Mouse (Mus musculus) forebrain, embryonic 11.5 days (tissue): ENCODE data around the gene Efcab11. TPM values are rescaled to one million over a fixed set of nuclear protein-coding genes. Genes with fewer than 3 reads are reported as not detected.

Source experiments
- ATAC-seq: fragments of 200-750 bp; cut with Nextera tagmentation; replicated peaks from 2 replicates; pipeline ENCODE4 v1.8.0; 2017; ENCODE audit warnings: moderate TSS enrichment; ENCODE audit not compliant: low FRiP score
- DNase-seq: peaks from one replicate; pipeline ENCODE4 v3.0.0-alpha.2; 2017; ENCODE audit warnings: low spot score
- H3K27ac ChIP-seq: fragments of 300-500 bp; sonication (generic); 2 replicates; pipeline ENCODE4 v1.5.1; 2014; ENCODE audit warnings: low read depth, low read length
- H3K27me3 ChIP-seq: fragments of 300-500 bp; sonication (generic); 2 replicates; pipeline ENCODE4 v1.6.1; 2014; ENCODE audit warnings: mild to moderate bottlenecking, low read length, mixed read lengths; ENCODE audit not compliant: control insufficient read depth, insufficient read depth
- H3K36me3 ChIP-seq: fragments of 300-500 bp; sonication (generic); 2 replicates; pipeline ENCODE4 v1.6.1; 2014; ENCODE audit warnings: mild to moderate bottlenecking, low read length, moderate library complexity, mixed read lengths; ENCODE audit not compliant: control insufficient read depth, insufficient read depth
- H3K4me1 ChIP-seq: fragments of 300-500 bp; sonication (generic); replicated peaks from 2 replicates; pipeline ENCODE4 v1.6.1; 2014; ENCODE audit warnings: low read length, mixed read lengths; ENCODE audit not compliant: control insufficient read depth, insufficient read depth
- H3K4me2 ChIP-seq: fragments of 300-500 bp; sonication (generic); 2 replicates; pipeline ENCODE4 v1.6.1; 2014; ENCODE audit warnings: low read depth, mild to moderate bottlenecking, low read length, moderate library complexity, mixed read lengths; ENCODE audit not compliant: severe bottlenecking
- H3K4me3 ChIP-seq: fragments of 300-500 bp; sonication (generic); 2 replicates; pipeline ENCODE4 v1.5.1; 2014; ENCODE audit warnings: low read depth, low read length
- H3K9ac ChIP-seq: fragments of 300-500 bp; sonication (generic); 2 replicates; pipeline ENCODE4 v1.6.1; 2014; ENCODE audit warnings: low read length
- H3K9me3 ChIP-seq: fragments of 300-500 bp; sonication (generic); 2 replicates; pipeline ENCODE4 v1.6.1; 2016; ENCODE audit warnings: low read length, mixed read lengths; ENCODE audit not compliant: control insufficient read depth
- WGBS: fragments of 180-500 bp; shearing (Covaris S2); extraction: QIAGEN DNeasy Blood & Tissue Kit; methylation state at CpG from one replicate; pipeline ENCODE4 v1.1.7; 2014; 5-methylcytosine and 5-hydroxymethylcytosine counted together
- polyA plus RNA-seq: library from polyadenylated mRNA; unstranded; fragments of >200 nt; fragmentation: Nextera tagmentation; extraction: Ambion mirVana; gene quantifications from 2 replicates; pipeline ENCODE4 v1.2.1, GENCODE M21; 2014

Gene Efcab11
- polyA plus RNA-seq, 1 experiment from 2014 or later, result 25.9 TPM

- no peaks in the 10 kb centered on the region; the same call in 1 of the 2 replicates for H3K36me3 ChIP-seq
- DNase-seq (no peak), ATAC-seq (no peak)
- WGBS, result 92% methylated on average over 3 of the region's 3 CpGs
- no peaks in the 10 kb centered on the region for H3K9me3 ChIP-seq
- no peak overlapping the region for H3K4me3 ChIP-seq
- H3K27ac ChIP-seq, result no peak overlapping the region
- H3K4me2 ChIP-seq, result no peak overlapping the region
- H3K9ac ChIP-seq, result no peak overlapping the region
- no peaks in the 10 kb centered on the region for H3K27me3 ChIP-seq
- H3K4me1 ChIP-seq, result peaks cover 8% of the 10 kb centered on the region; the same call in 1 of the 2 replicates
Observed at GRCm38 (mm10) chr12:99919636-99920035, 35.4 kb upstream of the Efcab11 start.

- DNase-seq (no peak), ATAC-seq (no peak)
- Histone ChIP-seq H3K27me3 (no peaks in the 10 kb centered on the region), H3K36me3 (no peaks in the 10 kb centered on the region; the same call in none of the 2 replicates), H3K27ac (no peak overlapping the region), H3K4me1 (peaks cover 3% of the 10 kb centered on the region; the same call in 1 of the 2 replicates), H3K9me3 (no peaks in the 10 kb centered on the region), H3K9ac (no peak overlapping the region), H3K4me2 (no peak overlapping the region), H3K4me3 (no peak overlapping the region)
- 91% methylated on average over 15 of the region's 15 CpGs for WGBS
Observed at GRCm38 (mm10) chr12:99917800-99918427, 33.7 kb upstream of the Efcab11 start.

GRCm38 (mm10) chr12:99911466-99911865, 27.2 kb upstream of the Efcab11 start:
- no peaks in the 10 kb centered on the region; the same call in none of the 2 replicates for H3K36me3 ChIP-seq
- ATAC-seq (no peak), DNase-seq (no peak)
- H3K27ac ChIP-seq, result no peak overlapping the region
- WGBS, result 87% methylated on average over 12 of the region's 12 CpGs
- no peak overlapping the region for H3K9ac ChIP-seq
- no peaks in the 10 kb centered on the region for H3K9me3 ChIP-seq
- no peak overlapping the region for H3K4me3 ChIP-seq
- no peak overlapping the region for H3K4me2 ChIP-seq
- no peaks in the 10 kb centered on the region for H3K27me3 ChIP-seq
- no peaks in the 10 kb centered on the region for H3K4me1 ChIP-seq

- DNase-seq, result no peak
- Histone ChIP-seq H3K27me3 (no peaks in the 10 kb centered on the region), H3K9me3 (no peaks in the 10 kb centered on the region), H3K4me3 (no peak overlapping the region), H3K36me3 (no peaks in the 10 kb centered on the region; the same call in 1 of the 2 replicates), H3K4me2 (no peak overlapping the region), H3K27ac (no peak overlapping the region), H3K9ac (no peak overlapping the region), H3K4me1 (no peaks in the 10 kb centered on the region)
- 92% methylated on average over 5 of the region's 5 CpGs for WGBS
- no peak for ATAC-seq
Observed at GRCm38 (mm10) chr12:99904537-99904936, 20.3 kb upstream of the Efcab11 start.

GRCm38 (mm10) chr12:99902867-99903370, 18.7 kb upstream of the Efcab11 start:
- H3K27me3 ChIP-seq, result no peaks in the 10 kb centered on the region
- no peaks in the 10 kb centered on the region; the same call in 1 of the 2 replicates for H3K36me3 ChIP-seq
- H3K27ac ChIP-seq, result no peak overlapping the region
- DNase-seq, result no peak
- no peak overlapping the region for H3K9ac ChIP-seq
- no peaks in the 10 kb centered on the region for H3K9me3 ChIP-seq
- WGBS, result 65% methylated on average over 4 of the region's 4 CpGs
- H3K4me3 ChIP-seq, result no peak overlapping the region
- H3K4me1 ChIP-seq, result no peaks in the 10 kb centered on the region
- ATAC-seq, result no peak
- no peak overlapping the region for H3K4me2 ChIP-seq

GRCm38 (mm10) chr12:99901973-99902866, 18.0 kb upstream of the Efcab11 start:
- DNase-seq (no peak), ATAC-seq (no peak)
- Histone ChIP-seq H3K9me3 (no peaks in the 10 kb centered on the region), H3K9ac (no peak overlapping the region), H3K4me2 (no peak overlapping the region), H3K27me3 (no peaks in the 10 kb centered on the region), H3K4me3 (no peak overlapping the region), H3K27ac (no peak overlapping the region), H3K36me3 (no peaks in the 10 kb centered on the region; the same call in 1 of the 2 replicates), H3K4me1 (no peaks in the 10 kb centered on the region)
- WGBS, result 89% methylated on average over 8 of the region's 8 CpGs

GRCm38 (mm10) chr12:99899991-99900390, 15.8 kb upstream of the Efcab11 start:
- H3K4me1 ChIP-seq, result no peaks in the 10 kb centered on the region
- DNase-seq (no peak), ATAC-seq (no peak)
- H3K9me3 ChIP-seq, result no peaks in the 10 kb centered on the region
- H3K27me3 ChIP-seq, result no peaks in the 10 kb centered on the region
- peaks cover 6% of the 10 kb centered on the region; the same call in 1 of the 2 replicates for H3K36me3 ChIP-seq
- 63% methylated on average over 2 of the region's 3 CpGs for WGBS
- no peak overlapping the region for H3K4me2 ChIP-seq
- no peak overlapping the region for H3K4me3 ChIP-seq
- no peak overlapping the region for H3K9ac ChIP-seq
- no peak overlapping the region for H3K27ac ChIP-seq

- Histone ChIP-seq H3K9ac (no peak overlapping the region), H3K4me3 (no peak overlapping the region), H3K4me2 (no peak overlapping the region), H3K36me3 (peaks cover 6% of the 10 kb centered on the region; the same call in 1 of the 2 replicates), H3K27ac (no peak overlapping the region), H3K27me3 (no peaks in the 10 kb centered on the region), H3K4me1 (no peaks in the 10 kb centered on the region), H3K9me3 (no peaks in the 10 kb centered on the region)
- WGBS, result 92% methylated on average over 16 of the region's 16 CpGs
- DNase-seq (no peak), ATAC-seq (no peak)
Observed at GRCm38 (mm10) chr12:99898248-99898870, 14.1 kb upstream of the Efcab11 start.
